Mouse (Mus musculus) liver, postnatal 0 days (tissue): Measurements from ENCODE around the gene Gm2310. TPM values are rescaled to one million over a fixed set of nuclear protein-coding genes. Genes with fewer than 3 reads are reported as not detected.

Experiments used
- ATAC-seq: fragments of 200-750 bp; cut with Nextera tagmentation; 2 replicates; pipeline ENCODE4 v1.8.0; 2017; ENCODE audit warnings: mild to moderate bottlenecking, moderate library complexity
- DNase-seq: peaks from one replicate; pipeline ENCODE4 v3.0.0-alpha.2; 2016
- H3K27ac ChIP-seq: fragments of 300-500 bp; sonication (generic); 2 replicates; pipeline ENCODE4 v1.5.1; 2014; ENCODE audit warnings: antibody characterized with exemption, moderate library complexity, mild to moderate bottlenecking, low read depth
- H3K27me3 ChIP-seq: fragments of 300-500 bp; sonication (generic); 2 replicates; pipeline ENCODE4 v1.6.1; 2014; ENCODE audit warnings: low read length, control low read depth, mixed read lengths; ENCODE audit not compliant: insufficient read depth
- H3K36me3 ChIP-seq: fragments of 300-500 bp; sonication (generic); replicated peaks from 2 replicates; pipeline ENCODE4 v1.6.1; 2014; ENCODE audit warnings: mild to moderate bottlenecking, control low read depth, low read length, moderate library complexity, mixed read lengths; ENCODE audit not compliant: insufficient read depth
- H3K4me1 ChIP-seq: fragments of 300-500 bp; sonication (generic); 2 replicates; pipeline ENCODE4 v1.6.1; 2014; ENCODE audit warnings: antibody characterized with exemption, mild to moderate bottlenecking, control low read depth; ENCODE audit not compliant: insufficient read depth
- H3K4me2 ChIP-seq: fragments of 300-500 bp; sonication (generic); 2 replicates; pipeline ENCODE4 v1.6.1; 2014; ENCODE audit warnings: low read depth, mild to moderate bottlenecking, low read length, moderate library complexity, mixed read lengths
- H3K4me3 ChIP-seq: fragments of 300-500 bp; sonication (generic); 2 replicates; pipeline ENCODE4 v1.5.1; 2014; ENCODE audit warnings: low read depth, low read length
- H3K9ac ChIP-seq: fragments of 300-500 bp; sonication (generic); replicated peaks from 2 replicates; pipeline ENCODE4 v1.6.1; 2014; ENCODE audit warnings: mild to moderate bottlenecking, moderate library complexity
- H3K9me3 ChIP-seq: fragments of 300-500 bp; sonication (generic); 2 replicates; pipeline ENCODE4 v1.6.1; 2016; ENCODE audit warnings: mild to moderate bottlenecking, control low read depth, low read length, mixed read lengths
- CTCF ChIP-seq: sonication (generic); IDR thresholded peaks from 2 replicates; pipeline ENCODE4 v1.5.1; 2016; ENCODE audit warnings: antibody characterized with exemption, low read depth
- EP300 ChIP-seq: IDR thresholded peaks from 2 replicates; pipeline ENCODE4 v1.6.1; 2016; ENCODE audit warnings: antibody characterized with exemption, low read depth, mild to moderate bottlenecking
- WGBS: fragments of 180-500 bp; shearing (Covaris S2); extraction: QIAGEN DNeasy Blood & Tissue Kit; methylation state at CpG from one replicate; pipeline ENCODE4 v1.1.7; 2014; ENCODE audit not compliant: insufficient replicate concordance; 5-methylcytosine and 5-hydroxymethylcytosine counted together
- polyA plus RNA-seq: library from polyadenylated mRNA; unstranded; fragments of >200 nt; fragmentation: Nextera tagmentation; extraction: Ambion mirVana; gene quantifications from 2 replicates; pipeline ENCODE4 v1.2.1, GENCODE M21; 2015

Gm2310 gene
- polyA plus RNA-seq, 1 experiment from 2014 or later, result not detected

DNA sequence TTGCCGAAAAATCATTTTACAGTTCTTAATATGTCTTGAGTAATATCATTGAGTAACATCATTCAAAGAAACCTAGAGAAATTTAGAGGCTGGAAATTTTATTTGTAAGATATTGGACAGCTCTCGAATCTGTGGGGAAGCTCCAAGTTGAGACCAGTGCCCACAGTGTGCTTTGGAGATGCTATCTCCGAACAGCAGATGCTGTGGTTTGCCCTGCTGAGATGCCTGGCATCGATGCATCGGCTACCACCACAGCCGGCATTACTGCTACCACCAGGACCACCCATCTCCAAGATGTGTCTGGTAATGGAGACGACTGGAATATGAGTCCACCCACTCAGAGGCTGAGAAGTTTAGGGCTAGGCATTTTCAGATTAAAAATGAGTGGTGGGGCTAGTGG, 43.0 kb upstream of the Gm2310 start:
- Histone ChIP-seq H3K27ac (no peak overlapping the region), H3K4me2 (no peak overlapping the region), H3K27me3 (peaks cover 2% of the 10 kb centered on the region; the same call in 1 of the 2 replicates), H3K4me3 (no peak overlapping the region), H3K4me1 (no peaks in the 10 kb centered on the region), H3K36me3 (no peaks in the 10 kb centered on the region), H3K9me3 (no peaks in the 10 kb centered on the region), H3K9ac (no peak overlapping the region)
- 64% methylated on average over 7 of the region's 7 CpGs for WGBS
- TF ChIP-seq CTCF (no peak), EP300 (no peak)
- DNase-seq, result no peak
- no peak for ATAC-seq

DNA sequence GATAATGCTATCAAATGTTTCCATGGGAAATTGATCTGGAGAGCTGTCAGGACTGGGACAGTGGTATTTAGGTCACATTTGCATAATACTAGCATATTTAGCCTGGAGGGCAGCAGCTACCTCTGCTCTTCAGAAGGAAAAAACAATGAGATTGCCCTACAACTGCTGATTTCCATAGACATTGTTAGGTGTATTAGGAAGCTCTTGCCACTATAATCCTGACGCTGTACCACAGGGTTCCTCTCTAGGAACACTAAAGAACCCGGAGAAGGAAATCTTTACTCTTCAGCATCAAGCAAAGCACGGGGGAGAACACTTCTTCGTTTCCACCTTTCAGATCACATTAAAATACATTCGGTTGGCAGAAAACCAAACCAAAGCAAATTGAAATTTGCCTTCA, 11.4 kb upstream of the Gm2310 start:
- DNase-seq (no peak), ATAC-seq (no peak)
- 81% methylated on average over 5 of the region's 5 CpGs for WGBS
- no peak overlapping the region for H3K4me2 ChIP-seq
- no peak for TF ChIP-seq CTCF
- H3K27ac ChIP-seq, result no peak overlapping the region
- no peaks in the 10 kb centered on the region for H3K36me3 ChIP-seq
- no peaks in the 10 kb centered on the region for H3K9me3 ChIP-seq
- H3K27me3 ChIP-seq, result no peaks in the 10 kb centered on the region
- no peak overlapping the region for H3K4me3 ChIP-seq
- no peaks in the 10 kb centered on the region for H3K4me1 ChIP-seq
- H3K9ac ChIP-seq, result no peak overlapping the region

DNA sequence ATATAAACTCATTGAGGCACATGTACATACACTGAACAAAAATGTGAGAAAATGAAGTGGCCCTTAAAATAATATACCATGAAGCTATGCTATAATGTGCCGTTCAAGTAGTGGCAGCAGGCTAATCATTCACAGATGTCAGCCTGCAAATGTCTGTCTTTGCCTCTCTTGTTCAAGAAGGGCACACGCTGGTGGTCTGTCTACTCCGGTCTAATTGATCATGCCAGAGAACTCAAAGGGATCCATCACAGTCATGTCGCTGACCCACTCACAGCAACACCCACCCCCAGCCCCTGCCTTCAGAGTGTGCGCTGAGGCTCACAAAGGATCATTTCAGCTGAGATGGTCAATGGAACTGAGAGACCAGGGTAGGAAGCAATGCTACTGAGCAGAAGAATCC, 6.8 kb downstream of the Gm2310 start:
- TF ChIP-seq EP300, result no peak
- no peak for TF ChIP-seq CTCF
- WGBS, result 81% methylated on average over 5 of the region's 5 CpGs
- Histone ChIP-seq H3K36me3 (no peaks in the 10 kb centered on the region), H3K27me3 (no peaks in the 10 kb centered on the region), H3K9me3 (no peaks in the 10 kb centered on the region), H3K4me1 (peaks cover 4% of the 10 kb centered on the region; the same call in 1 of the 2 replicates), H3K9ac (no peak overlapping the region), H3K4me3 (no peak overlapping the region), H3K4me2 (no peak overlapping the region), H3K27ac (no peak overlapping the region)
- DNase-seq, result no peak
- ATAC-seq, result no peak

GRCm38 (mm10) chr15:8511861-8512260, 7.9 kb downstream of the Gm2310 start:
- Histone ChIP-seq H3K4me3 (no peak overlapping the region), H3K27me3 (no peaks in the 10 kb centered on the region), H3K27ac (no peak overlapping the region), H3K9ac (no peak overlapping the region), H3K9me3 (no peaks in the 10 kb centered on the region), H3K4me1 (peaks cover 4% of the 10 kb centered on the region; the same call in 1 of the 2 replicates), H3K4me2 (peak overlapping the region; percentile 34), H3K36me3 (no peaks in the 10 kb centered on the region)
- ATAC-seq (peak; percentile 43), DNase-seq (peak; percentile 27)
- WGBS, result 26% methylated on average over 9 of the region's 9 CpGs
- TF ChIP-seq EP300, result no peak
- no peak for TF ChIP-seq CTCF

DNA sequence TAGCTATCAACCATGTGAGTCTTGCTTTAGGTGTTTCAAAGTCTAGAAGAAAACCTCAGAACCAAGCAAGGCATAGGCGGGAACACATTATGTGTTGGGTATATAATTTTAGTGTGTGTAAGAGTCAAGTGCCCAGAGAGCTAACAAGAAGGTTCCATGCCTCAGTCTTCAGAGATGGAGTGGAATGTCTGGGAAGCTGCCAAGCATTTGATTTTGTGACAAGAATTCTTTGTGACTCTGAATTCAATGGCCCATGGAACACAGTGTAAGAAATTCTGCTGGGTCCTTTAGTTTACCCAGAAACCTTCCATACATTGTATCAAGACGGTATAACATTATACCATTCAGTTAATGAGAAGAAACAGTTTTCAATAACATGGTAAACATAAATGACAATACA, 17.3 kb downstream of the Gm2310 start:
- 84% methylated on average over 2 of the region's 2 CpGs for WGBS
- H3K4me3 ChIP-seq, result no peak overlapping the region
- DNase-seq (no peak), ATAC-seq (no peak)
- H3K9ac ChIP-seq, result no peak overlapping the region
- no peaks in the 10 kb centered on the region for H3K9me3 ChIP-seq
- H3K4me1 ChIP-seq, result no peaks in the 10 kb centered on the region
- H3K36me3 ChIP-seq, result no peaks in the 10 kb centered on the region
- H3K27me3 ChIP-seq, result no peaks in the 10 kb centered on the region
- H3K4me2 ChIP-seq, result no peak overlapping the region
- H3K27ac ChIP-seq, result no peak overlapping the region
- TF ChIP-seq EP300 (no peak), CTCF (no peak)

- 75% methylated on average over 6 of the region's 6 CpGs for WGBS
- Histone ChIP-seq H3K4me2 (no peak overlapping the region), H3K36me3 (no peaks in the 10 kb centered on the region), H3K27me3 (no peaks in the 10 kb centered on the region), H3K4me1 (no peaks in the 10 kb centered on the region), H3K9ac (no peak overlapping the region), H3K4me3 (no peak overlapping the region), H3K9me3 (no peaks in the 10 kb centered on the region), H3K27ac (no peak overlapping the region)
- DNase-seq (no peak), ATAC-seq (no peak)
- TF ChIP-seq EP300, result no peak
- no peak for TF ChIP-seq CTCF
Measured at GRCm38 (mm10) chr15:8485261-8485660, 34.5 kb downstream of the Gm2310 start.

DNA sequence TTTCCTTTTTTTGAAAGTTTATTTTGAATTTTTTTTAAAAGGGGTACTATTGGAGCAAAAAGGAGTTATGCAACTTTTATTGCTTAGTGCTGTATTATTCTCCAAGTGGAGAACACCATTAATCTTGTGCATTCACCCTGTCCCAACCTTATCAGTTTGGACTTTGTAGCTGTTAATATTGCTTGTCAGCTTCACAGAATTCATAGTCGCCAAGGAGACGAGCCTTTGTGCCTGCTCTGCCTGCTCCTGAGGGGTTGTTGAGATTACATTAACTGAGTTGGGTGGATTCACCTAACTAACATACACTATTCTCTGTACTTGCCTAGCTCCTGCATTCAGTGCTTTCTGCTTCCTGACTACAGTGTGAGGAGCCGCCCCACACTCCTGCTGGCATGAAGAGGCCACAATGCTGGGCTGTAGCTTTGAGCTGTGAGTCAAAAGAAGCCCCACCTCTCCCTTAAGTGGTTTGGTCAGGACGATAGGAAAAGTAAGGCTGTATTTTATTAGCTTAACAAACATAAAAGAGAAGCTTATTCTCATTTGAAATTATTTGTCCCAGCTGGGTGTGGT, 50.7 kb downstream of the Gm2310 start:
- no peaks in the 10 kb centered on the region for H3K36me3 ChIP-seq
- H3K9me3 ChIP-seq, result no peaks in the 10 kb centered on the region
- no peak overlapping the region for H3K27ac ChIP-seq
- no peak overlapping the region for H3K9ac ChIP-seq
- no peaks in the 10 kb centered on the region for H3K4me1 ChIP-seq
- ATAC-seq, result no peak
- DNase-seq, result no peak
- H3K4me2 ChIP-seq, result no peak overlapping the region
- 56% methylated on average over 4 of the region's 4 CpGs for WGBS
- no peak for TF ChIP-seq EP300
- TF ChIP-seq CTCF, result no peak
- H3K27me3 ChIP-seq, result no peaks in the 10 kb centered on the region
- no peak overlapping the region for H3K4me3 ChIP-seq

Other genes starting within 250 kb of the Gm2310 start
- gene Nipbl, start 75.5 kb downstream of the Gm2310 start, polyA plus RNA-seq, result 5.7 and 5.8 TPM in 2 replicates
- gene Slc1a3, start 190.8 kb upstream of the Gm2310 start, polyA plus RNA-seq, result 0.13 and 0.15 TPM in 2 replicates